Mouse (Mus musculus) intestine, embryonic 14.5 days (tissue): Measurements from ENCODE around the gene Mapk8ip1. TPM values are rescaled to one million over a fixed set of nuclear protein-coding genes. Genes with fewer than 3 reads are reported as not detected.
A peak's percentile ranks its signal among the peaks of the same experiment; 100 is the strongest.
"Not testable (repeated sequence)": the region's sequence is repeated elsewhere in the genome, so short reads cannot be mapped to it uniquely, and the experiment has no call there.

Experiments
- ATAC-seq: fragments of 200-750 bp; cut with Nextera tagmentation; replicated peaks from 2 replicates; pipeline ENCODE4 v1.8.0; 2017; ENCODE audit warnings: low read depth, moderate number of reproducible peaks, moderate TSS enrichment, moderate library complexity; ENCODE audit not compliant: low FRiP score, low TSS enrichment
- DNase-seq: peaks from one replicate; pipeline ENCODE4 v3.0.0-alpha.2; 2018; ENCODE audit warnings: low spot score
- H3K27ac ChIP-seq: fragments of 300-500 bp; sonication (generic); 2 replicates; pipeline ENCODE4 v1.5.1; 2014; ENCODE audit warnings: low read depth, mild to moderate bottlenecking, control low read depth
- H3K27me3 ChIP-seq: fragments of 300-500 bp; sonication (generic); replicated peaks from 2 replicates; pipeline ENCODE4 v1.6.1; 2014; ENCODE audit warnings: low read length, control low read depth; ENCODE audit not compliant: control insufficient read depth, insufficient read depth
- H3K36me3 ChIP-seq: fragments of 300-500 bp; sonication (generic); 2 replicates; pipeline ENCODE4 v1.6.1; 2014; ENCODE audit warnings: low read length, control low read depth; ENCODE audit not compliant: control insufficient read depth, insufficient read depth
- H3K4me1 ChIP-seq: fragments of 300-500 bp; sonication (generic); replicated peaks from 2 replicates; pipeline ENCODE4 v1.6.1; 2014; ENCODE audit warnings: low read length, control low read depth, mixed read lengths; ENCODE audit not compliant: control insufficient read depth, insufficient read depth
- H3K4me2 ChIP-seq: fragments of 300-500 bp; sonication (generic); 2 replicates; pipeline ENCODE4 v1.6.1; 2014; ENCODE audit warnings: low read length
- H3K4me3 ChIP-seq: fragments of 300-500 bp; sonication (generic); 2 replicates; pipeline ENCODE4 v1.5.1; 2014; ENCODE audit warnings: low read depth, low read length, control low read depth, mixed read lengths
- H3K9ac ChIP-seq: fragments of 300-500 bp; sonication (generic); 2 replicates; pipeline ENCODE4 v1.6.1; 2014; ENCODE audit warnings: mild to moderate bottlenecking, low read length
- H3K9me3 ChIP-seq: fragments of 300-500 bp; sonication (generic); 2 replicates; pipeline ENCODE4 v1.6.1; 2016; ENCODE audit warnings: low read length, control low read depth; ENCODE audit not compliant: control insufficient read depth
- WGBS: fragments of 180-500 bp; shearing (Covaris S2); extraction: QIAGEN DNeasy Blood & Tissue Kit; methylation state at CpG from one replicate; pipeline ENCODE4 v1.1.7; 2014; 5-methylcytosine and 5-hydroxymethylcytosine counted together
- polyA plus RNA-seq: library from polyadenylated mRNA; unstranded; fragments of >200 nt; fragmentation: Nextera tagmentation; extraction: Ambion mirVana; gene quantifications from 2 replicates; pipeline ENCODE4 v1.2.1, GENCODE M21; 2014

Gene Mapk8ip1
- polyA plus RNA-seq, 1 experiment from 2014 or later = 11.8 TPM

- Histone ChIP-seq H3K27ac (no peak overlapping the region), H3K36me3 (peaks cover 13% of the 10 kb centered on the region), H3K27me3 (peaks cover 7% of the 10 kb centered on the region; the same call in 1 of the 2 replicates), H3K9me3 (no peaks in the 10 kb centered on the region), H3K4me1 (0 out of 2 replicates have a peak, but pooled peaks cover 6% of the 10 kb centered on the region), H3K9ac (peak overlapping the region; percentile 47), H3K4me2 (peak overlapping the region; percentile 83), H3K4me3 (peak overlapping the region; percentile 53)
- ATAC-seq (peak; percentile 12; the same call in 1 of the 2 replicates), DNase-seq (no peak)
- WGBS = 4% methylated on average over 22 of the region's 22 CpGs
Measured at GRCm38 (mm10) chr2:92400682-92401081, 381 bp downstream of the Mapk8ip1 start.

GRCm38 (mm10) chr2:92399877-92400276 lies 1.2 kb downstream of the Mapk8ip1 start:
- not testable (repeated sequence) for H3K27me3 ChIP-seq, H3K4me3 ChIP-seq, ATAC-seq, H3K4me1 ChIP-seq, H3K4me2 ChIP-seq, DNase-seq, H3K36me3 ChIP-seq, H3K27ac ChIP-seq, H3K9me3 ChIP-seq, H3K9ac ChIP-seq
- WGBS = 63% methylated on average over 4 of the region's 4 CpGs

- H3K27ac ChIP-seq = no peak overlapping the region
- H3K4me2 ChIP-seq = no peak overlapping the region
- no peak overlapping the region for H3K9ac ChIP-seq
- WGBS = 58% methylated on average over 1 of the region's 1 CpGs
- peaks cover 13% of the 10 kb centered on the region for H3K4me1 ChIP-seq
- H3K9me3 ChIP-seq = no peaks in the 10 kb centered on the region
- H3K27me3 ChIP-seq = peaks cover 7% of the 10 kb centered on the region; the same call in 1 of the 2 replicates
- no peak overlapping the region for H3K4me3 ChIP-seq
- no peaks in the 10 kb centered on the region for H3K36me3 ChIP-seq
- no peak for DNase-seq
- no peak for ATAC-seq
Measured at GRCm38 (mm10) chr2:92397436-92397835, 3.6 kb downstream of the Mapk8ip1 start.

GRCm38 (mm10) chr2:92395535-92395934 lies 5.5 kb downstream of the Mapk8ip1 start:
- Histone ChIP-seq H3K9me3 (no peaks in the 10 kb centered on the region), H3K4me3 (no peak overlapping the region), H3K27me3 (peaks cover 3% of the 10 kb centered on the region; the same call in 1 of the 2 replicates), H3K27ac (no peak overlapping the region), H3K4me2 (no peak overlapping the region), H3K9ac (no peak overlapping the region), H3K36me3 (no peaks in the 10 kb centered on the region), H3K4me1 (peaks cover 24% of the 10 kb centered on the region)
- ATAC-seq = no peak
- WGBS = 79% methylated on average over 3 of the region's 3 CpGs
- DNase-seq = no peak

GRCm38 (mm10) chr2:92392318-92393264 lies 8.5 kb downstream of the Mapk8ip1 start:
- peak overlapping the region; percentile 46 for H3K9ac ChIP-seq
- ATAC-seq (no peak), DNase-seq (peak; percentile 68)
- peak overlapping the region; percentile 34 for H3K4me3 ChIP-seq
- H3K9me3 ChIP-seq = no peaks in the 10 kb centered on the region
- H3K27me3 ChIP-seq = no peaks in the 10 kb centered on the region
- peaks cover 38% of the 10 kb centered on the region for H3K4me1 ChIP-seq
- H3K36me3 ChIP-seq = no peaks in the 10 kb centered on the region
- H3K27ac ChIP-seq = peak overlapping the region; percentile 71
- WGBS = 2% methylated on average over 26 of the region's 26 CpGs
- H3K4me2 ChIP-seq = peak overlapping the region; percentile 63

- Histone ChIP-seq H3K4me2 (peak overlapping the region; percentile 63), H3K9ac (peak overlapping the region; percentile 46), H3K36me3 (0 out of 2 replicates have a peak, but pooled peaks cover 6% of the 10 kb centered on the region), H3K4me1 (peaks cover 38% of the 10 kb centered on the region), H3K27ac (peak overlapping the region; percentile 71), H3K27me3 (no peaks in the 10 kb centered on the region), H3K4me3 (peak overlapping the region; percentile 34), H3K9me3 (no peaks in the 10 kb centered on the region)
- ATAC-seq (no peak), DNase-seq (no peak)
- WGBS = 20% methylated on average over 11 of the region's 11 CpGs
Measured at GRCm38 (mm10) chr2:92391703-92392317, 9.3 kb downstream of the Mapk8ip1 start.

GRCm38 (mm10) chr2:92391116-92391515 lies 9.9 kb downstream of the Mapk8ip1 start:
- H3K9ac ChIP-seq = no peak overlapping the region
- no peak overlapping the region for H3K4me3 ChIP-seq
- peaks cover 13% of the 10 kb centered on the region for H3K36me3 ChIP-seq
- no peaks in the 10 kb centered on the region for H3K9me3 ChIP-seq
- ATAC-seq = no peak
- H3K4me1 ChIP-seq = peaks cover 38% of the 10 kb centered on the region
- H3K27ac ChIP-seq = no peak overlapping the region
- 90% methylated on average over 8 of the region's 8 CpGs for WGBS
- peak overlapping the region; percentile 63; the same call in 1 of the 2 replicates for H3K4me2 ChIP-seq
- H3K27me3 ChIP-seq = no peaks in the 10 kb centered on the region
- DNase-seq = no peak

- 75% methylated on average over 6 of the region's 6 CpGs for WGBS
- Histone ChIP-seq H3K9me3 (no peaks in the 10 kb centered on the region), H3K4me1 (peaks cover 38% of the 10 kb centered on the region), H3K27ac (no peak overlapping the region), H3K9ac (no peak overlapping the region), H3K4me3 (no peak overlapping the region), H3K4me2 (no peak overlapping the region; the same call in 1 of the 2 replicates), H3K36me3 (peaks cover 20% of the 10 kb centered on the region), H3K27me3 (no peaks in the 10 kb centered on the region)
- ATAC-seq = no peak
- DNase-seq = no peak
Measured at GRCm38 (mm10) chr2:92390206-92390930, 10.7 kb downstream of the Mapk8ip1 start.
